Mouse (Mus musculus) neural tube, embryonic 14.5 days (tissue): ENCODE results near the gene Sufu. TPM values are rescaled to one million over a fixed set of nuclear protein-coding genes. Genes with fewer than 3 reads are reported as not detected.

ENCODE experiments used
- ATAC-seq: fragments of 200-750 bp; cut with Nextera tagmentation; 2 replicates; pipeline ENCODE4 v1.8.0; 2017; ENCODE audit warnings: low read depth, mild to moderate bottlenecking, moderate TSS enrichment, moderate library complexity
- H3K27ac ChIP-seq: fragments of 300-500 bp; sonication (generic); 2 replicates; pipeline ENCODE4 v1.5.1; 2014; ENCODE audit warnings: low read depth, mild to moderate bottlenecking, control low read depth, low read length, moderate library complexity, mixed read lengths
- H3K27me3 ChIP-seq: fragments of 300-500 bp; sonication (generic); 2 replicates; pipeline ENCODE4 v1.6.1; 2014; ENCODE audit warnings: low read length; ENCODE audit not compliant: control insufficient read depth, insufficient read depth
- H3K36me3 ChIP-seq: fragments of 300-500 bp; sonication (generic); 2 replicates; pipeline ENCODE4 v1.6.1; 2014; ENCODE audit warnings: low read length, mixed read lengths; ENCODE audit not compliant: control insufficient read depth, insufficient read depth
- H3K4me1 ChIP-seq: fragments of 300-500 bp; sonication (generic); 2 replicates; pipeline ENCODE4 v1.6.1; 2014; ENCODE audit warnings: low read length; ENCODE audit not compliant: control insufficient read depth, insufficient read depth
- H3K4me2 ChIP-seq: fragments of 300-500 bp; sonication (generic); 2 replicates; pipeline ENCODE4 v1.6.1; 2014; ENCODE audit warnings: mild to moderate bottlenecking, low read depth, low read length, control low read depth
- H3K4me3 ChIP-seq: fragments of 300-500 bp; sonication (generic); 2 replicates; pipeline ENCODE4 v1.5.1; 2014; ENCODE audit warnings: low read depth, low read length, control low read depth, mixed read lengths
- H3K9ac ChIP-seq: fragments of 300-500 bp; sonication (generic); replicated peaks from 2 replicates; pipeline ENCODE4 v1.6.1; 2014; ENCODE audit warnings: low read depth, mild to moderate bottlenecking, control low read depth, low read length, mixed read lengths
- H3K9me3 ChIP-seq: fragments of 300-500 bp; sonication (generic); 2 replicates; pipeline ENCODE4 v1.6.1; 2016; ENCODE audit warnings: low read length; ENCODE audit not compliant: control insufficient read depth
- WGBS: fragments of 180-500 bp; shearing (Covaris S2); extraction: QIAGEN DNeasy Blood & Tissue Kit; methylation state at CpG from one replicate; pipeline ENCODE4 v1.1.7; 2014; 5-methylcytosine and 5-hydroxymethylcytosine counted together
- polyA plus RNA-seq: library from polyadenylated mRNA; unstranded; fragments of >200 nt; fragmentation: Nextera tagmentation; extraction: Ambion mirVana; gene quantifications from 2 replicates; pipeline ENCODE4 v1.2.1, GENCODE M21; 2014

Sufu gene
- polyA plus RNA-seq, 1 experiment from 2014 or later, result 20.2 TPM

GRCm38 (mm10) chr19:46537357-46537756 is 140.7 kb downstream of the Sufu start:
- H3K4me2 ChIP-seq, result no peak overlapping the region
- no peaks in the 10 kb centered on the region for H3K9me3 ChIP-seq
- no peak overlapping the region for H3K9ac ChIP-seq
- peaks cover 13% of the 10 kb centered on the region for H3K4me1 ChIP-seq
- H3K27me3 ChIP-seq, result no peaks in the 10 kb centered on the region
- 94% methylated on average over 9 of the region's 9 CpGs for WGBS
- ATAC-seq, result no peak
- no peak overlapping the region for H3K27ac ChIP-seq
- peaks cover 17% of the 10 kb centered on the region for H3K36me3 ChIP-seq
- H3K4me3 ChIP-seq, result no peak overlapping the region

GRCm38 (mm10) chr19:46538213-46538612 is 141.5 kb downstream of the Sufu start:
- H3K9me3 ChIP-seq, result no peaks in the 10 kb centered on the region
- ATAC-seq, result no peak
- WGBS, result 91% methylated on average over 6 of the region's 6 CpGs
- no peak overlapping the region for H3K9ac ChIP-seq
- no peak overlapping the region for H3K4me2 ChIP-seq
- H3K4me3 ChIP-seq, result no peak overlapping the region
- H3K27me3 ChIP-seq, result no peaks in the 10 kb centered on the region
- peaks cover 18% of the 10 kb centered on the region for H3K36me3 ChIP-seq
- no peak overlapping the region for H3K27ac ChIP-seq
- peaks cover 5% of the 10 kb centered on the region for H3K4me1 ChIP-seq

Other genes with a start within 250 kb of the Sufu start
- not detected in 2 replicates for gene Pitx3, start 248.6 kb upstream of the Sufu start, polyA plus RNA-seq
- 70.1 and 79.4 TPM in 2 replicates for gene Gbf1, start 244.4 kb upstream of the Sufu start, polyA plus RNA-seq
- gene Nfkb2, start 92.6 kb upstream of the Sufu start, polyA plus RNA-seq, result 1.4 and 2.2 TPM in 2 replicates
- 85.8 and 127 TPM in 2 replicates for gene Psd, start 69.7 kb upstream of the Sufu start, polyA plus RNA-seq
- 42.5 and 53.1 TPM in 2 replicates for gene Fbxl15, start 68.7 kb upstream of the Sufu start, polyA plus RNA-seq
- 346 and 359 TPM in 2 replicates for gene Cuedc2, start 58.2 kb upstream of the Sufu start, polyA plus RNA-seq
- 10.7 and 12.7 TPM in 2 replicates for gene Mfsd13a, start 55.8 kb upstream of the Sufu start, polyA plus RNA-seq
- gene 2310034G01Rik, start 46.6 kb upstream of the Sufu start, polyA plus RNA-seq, result 2.0 and 3.9 TPM in 2 replicates
- gene Actr1a, start 1.1 kb upstream of the Sufu start, polyA plus RNA-seq, result 320 and 344 TPM in 2 replicates
- 32.2 and 37.5 TPM in 2 replicates for gene Trim8, start 104.8 kb downstream of the Sufu start, polyA plus RNA-seq
- 134 and 160 TPM in 2 replicates for gene Arl3, start 176.3 kb downstream of the Sufu start, polyA plus RNA-seq
- 10.5 and 10.7 TPM in 2 replicates for gene Sfxn2, start 176.5 kb downstream of the Sufu start, polyA plus RNA-seq
- gene Wbp1l, start 202.2 kb downstream of the Sufu start, polyA plus RNA-seq, result 28.2 and 35.2 TPM in 2 replicates